Comparison of ENCODE assay signal across 13 mouse cellular contexts in the genomic region with DNA sequence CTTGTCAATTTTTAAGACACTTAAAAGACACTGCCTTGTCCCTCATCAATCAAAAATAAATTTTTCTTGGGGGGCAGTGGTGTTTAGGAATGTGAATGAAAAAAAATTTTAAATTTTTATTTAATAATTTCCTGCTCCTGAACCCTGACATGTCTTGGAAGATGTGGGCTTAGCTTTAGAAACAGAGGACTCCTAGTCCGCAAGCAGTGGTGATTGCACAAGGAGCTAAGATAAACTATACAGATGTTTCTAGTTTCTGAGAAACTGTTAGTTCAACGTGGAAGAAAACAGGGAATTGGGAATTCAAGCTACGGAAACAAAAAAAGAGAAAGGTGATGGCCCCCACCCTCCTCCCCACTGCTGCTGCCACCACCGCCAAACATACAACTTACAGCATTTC. TPM values are rescaled to one million over a fixed set of nuclear protein-coding genes. Genes with fewer than 3 reads are reported as not detected.
A peak's percentile ranks its signal among the peaks of the same experiment; 100 is the strongest.
DNase-seq lines count a peak whose midpoint lies in the region; ATAC-seq lines count a peak whose summit lies in the region.
"Had no signal": no experiment of that assay in that cellular context is flagged by ENCODE, and none has a peak within 500 bp of the region (broad histone marks: within the 10 kb centered on the region; RNA-seq: fewer than 3 reads in every experiment).

No protein-coding gene starts in this region.

- H3K4me2 ChIP-seq in forebrain, embryonic 15.5 days (replicated peaks), result no peak overlapping the region
- H3K4me2 ChIP-seq in kidney, embryonic 16.5 days (replicated peaks; ENCODE audit: low read depth, low read length), result peak overlapping the region; percentile 22; the same call in 1 of the 2 replicates
- H3K4me2 ChIP-seq in embryonic facial prominence, embryonic 15.5 days (replicated peaks), result peak overlapping the region; percentile 10; the same call in 1 of the 2 replicates
- H3K4me2 ChIP-seq: liver, embryonic 12.5 days had no signal

- H3K4me3 ChIP-seq in forebrain, embryonic 10.5 days, result no peak overlapping the region
- H3K4me3 ChIP-seq in forebrain, embryonic 15.5 days, result no peak overlapping the region
- no peak overlapping the region for H3K4me3 ChIP-seq in kidney, embryonic 16.5 days (ENCODE audit: low read length)
- no peak overlapping the region for H3K4me3 ChIP-seq in embryonic facial prominence, embryonic 15.5 days (replicated peaks)
- no peak overlapping the region for H3K4me3 ChIP-seq in macrophage (ENCODE audit: inconsistent target)
- H3K4me3 ChIP-seq: erythroblast, embryonic 14.5 days; liver, embryonic 12.5 days; myocyte had no signal

- H3K27me3 ChIP-seq in forebrain, embryonic 10.5 days (ENCODE audit: poor library complexity, severe bottlenecking), result no peaks in the 10 kb centered on the region
- no peaks in the 10 kb centered on the region for H3K27me3 ChIP-seq in forebrain, embryonic 15.5 days
- no peaks in the 10 kb centered on the region for H3K27me3 ChIP-seq in kidney, embryonic 16.5 days (ENCODE audit: insufficient read depth, low read length)
- H3K27me3 ChIP-seq in embryonic facial prominence, embryonic 15.5 days, result no peaks in the 10 kb centered on the region
- H3K27me3 ChIP-seq: liver, embryonic 12.5 days had no signal

- H3K9ac ChIP-seq in forebrain, embryonic 15.5 days (replicated peaks), result no peak overlapping the region
- no peak overlapping the region for H3K9ac ChIP-seq in kidney, embryonic 16.5 days (replicated peaks; ENCODE audit: low read length)
- H3K9ac ChIP-seq in embryonic facial prominence, embryonic 15.5 days, result no peak overlapping the region
- H3K9ac ChIP-seq: liver, embryonic 12.5 days had no signal

- H3K27ac ChIP-seq in forebrain, embryonic 10.5 days, result peak overlapping the region; percentile 75
- no peak overlapping the region for H3K27ac ChIP-seq in forebrain, embryonic 15.5 days (replicated peaks)
- peak overlapping the region; percentile 76 for H3K27ac ChIP-seq in kidney, embryonic 16.5 days (ENCODE audit: low read length)
- H3K27ac ChIP-seq in embryonic facial prominence, embryonic 15.5 days (replicated peaks), result peak overlapping the region; percentile 76
- peak overlapping the region; percentile 89; the same call in 1 of the 2 replicates for H3K27ac ChIP-seq in macrophage

- ATAC-seq in forebrain, embryonic 15.5 days (replicated peaks), result no peak
- no peak for ATAC-seq in kidney, embryonic 16.5 days (ENCODE audit: low FRiP score, low TSS enrichment)
- ATAC-seq in embryonic facial prominence, embryonic 15.5 days (ENCODE audit: insufficient number of reproducible peaks, low FRiP score, low TSS enrichment, low read depth), result no peak
- ATAC-seq: liver, embryonic 12.5 days had no signal

- H3K9me3 ChIP-seq in forebrain, embryonic 10.5 days, result no peaks in the 10 kb centered on the region
- H3K9me3 ChIP-seq in forebrain, embryonic 15.5 days, result no peaks in the 10 kb centered on the region
- H3K9me3 ChIP-seq in kidney, embryonic 16.5 days (ENCODE audit: low read length), result no peaks in the 10 kb centered on the region
- no peaks in the 10 kb centered on the region for H3K9me3 ChIP-seq in embryonic facial prominence, embryonic 15.5 days (replicated peaks)
- H3K9me3 ChIP-seq: liver, embryonic 12.5 days had no signal

- no peak for DNase-seq in forebrain, embryonic 10.5 days (ENCODE audit: extremely low spot score, low spot score)
- no peak for DNase-seq in kidney, postnatal 14 days
- no peak for DNase-seq in urinary bladder, adult 2 months (ENCODE audit: low spot score)
- no peak for DNase-seq in left cerebral cortex, postnatal 25 days (ENCODE audit: low spot score in 2 of 2)
- DNase-seq: cerebellum, adult 9-10 months; kidney, adult 11 months had no signal

- H3K4me1 ChIP-seq in forebrain, embryonic 10.5 days, result peaks cover 29% of the 10 kb centered on the region
- peaks cover 4% of the 10 kb centered on the region; the same call in 1 of the 2 replicates for H3K4me1 ChIP-seq in forebrain, embryonic 15.5 days
- H3K4me1 ChIP-seq in kidney, embryonic 16.5 days (ENCODE audit: insufficient read depth, low read length), result peaks cover 32% of the 10 kb centered on the region
- peaks cover 21% of the 10 kb centered on the region for H3K4me1 ChIP-seq in embryonic facial prominence, embryonic 15.5 days

- WGBS in forebrain, embryonic 10.5 days, result 70% methylated on average over 4 of the region's 4 CpGs
- WGBS in forebrain, embryonic 15.5 days, result 86% methylated on average over 4 of the region's 4 CpGs
- WGBS in kidney, embryonic 16.5 days, result 72% methylated on average over 4 of the region's 4 CpGs
- 43% methylated on average over 4 of the region's 4 CpGs for WGBS in embryonic facial prominence, embryonic 15.5 days
- WGBS in macrophage (ENCODE audit: missing documents), result 84% methylated on average over 3 of the region's 4 CpGs

- H3K36me3 ChIP-seq in forebrain, embryonic 10.5 days (replicated peaks), result peaks cover 5% of the 10 kb centered on the region; the same call in 1 of the 2 replicates
- H3K36me3 ChIP-seq in forebrain, embryonic 15.5 days, result no peaks in the 10 kb centered on the region
- 0 out of 2 replicates have a peak, but pooled peaks cover 6% of the 10 kb centered on the region for H3K36me3 ChIP-seq in kidney, embryonic 16.5 days (ENCODE audit: insufficient read depth, low read length)
- no peaks in the 10 kb centered on the region for H3K36me3 ChIP-seq in embryonic facial prominence, embryonic 15.5 days
- H3K36me3 ChIP-seq in macrophage (ENCODE audit: inconsistent target), result no peaks in the 10 kb centered on the region

- no peaks in the 10 kb centered on the region for H3K79me2 ChIP-seq in macrophage (ENCODE audit: inconsistent target)

- intact Hi-C loops in left cerebral cortex, postnatal 25 days (cut with DNase I), result no loop called here

RNA-seq across cellular contexts. Expression of a gene that starts 27.1 kb away (rescaled TPM):
- 14.1 and 14.2 TPM in 2 replicates for polyA plus RNA-seq in forebrain, embryonic 10.5 days (2016; fragmentation: Nextera tagmentation; extraction: Ambion mirVana)
- polyA plus RNA-seq in forebrain, embryonic 15.5 days (2015; fragmentation: Nextera tagmentation; extraction: Ambion mirVana), result 8.8 and 8.9 TPM in 2 replicates
- 11.4 and 13.6 TPM in 2 replicates for polyA plus RNA-seq in kidney, embryonic 16.5 days (2015; fragmentation: Nextera tagmentation; extraction: Ambion mirVana)
- 10.0 and 11.3 TPM in 2 replicates for polyA plus RNA-seq in embryonic facial prominence, embryonic 15.5 days (2015; fragmentation: Nextera tagmentation; extraction: Ambion mirVana)
- total RNA-seq in macrophage (2018; cell fraction: chromatin; rRNA removed), result 10 to 100 TPM in 4 of 26 experiments, 1 to 10 TPM in 21, under 1 TPM in 1; 0.94 to 14.1 (median 6.1) TPM
- total RNA-seq in macrophage (2018; cell fraction: cytosol; rRNA removed), result 1 to 10 TPM; 1.9 to 6.5 (median 5.2) TPM
- 10 to 100 TPM in 3 of 26 experiments, 1 to 10 TPM in 22, under 1 TPM in 1; 0.81 to 13.4 (median 6.3) TPM for total RNA-seq in macrophage (2018; cell fraction: nucleus; rRNA removed)
- polyA plus RNA-seq in macrophage (2018), result 4.1 to 5.8 TPM (median 4.5 TPM) in 3 replicates
- polyA plus RNA-seq in urinary bladder, adult 2 months (2012; rRNA removed), result 6.5 and 7.9 TPM in 2 replicates
- total RNA-seq in left cerebral cortex, postnatal 25 days (2021), result 1 to 10 TPM; 5.3 to 6.8 TPM

RNA-seq across cellular contexts. Expression of a gene that starts 27.3 kb away (rescaled TPM):
- polyA plus RNA-seq in forebrain, embryonic 10.5 days (2016; fragmentation: Nextera tagmentation; extraction: Ambion mirVana), result 63.7 and 66.0 TPM in 2 replicates
- polyA plus RNA-seq in forebrain, embryonic 15.5 days (2015; fragmentation: Nextera tagmentation; extraction: Ambion mirVana), result 63.1 and 63.8 TPM in 2 replicates
- 51.6 and 62.1 TPM in 2 replicates for polyA plus RNA-seq in kidney, embryonic 16.5 days (2015; fragmentation: Nextera tagmentation; extraction: Ambion mirVana)
- 70.6 and 70.8 TPM in 2 replicates for polyA plus RNA-seq in embryonic facial prominence, embryonic 15.5 days (2015; fragmentation: Nextera tagmentation; extraction: Ambion mirVana)
- 10 to 100 TPM; 43.2 to 98.0 (median 75.0) TPM for total RNA-seq in macrophage (2018; cell fraction: chromatin; rRNA removed)
- total RNA-seq in macrophage (2018; cell fraction: cytosol; rRNA removed), result 10 to 100 TPM; 10.8 to 18.2 (median 14.3) TPM
- 10 to 100 TPM; 24.2 to 94.2 (median 46.2) TPM for total RNA-seq in macrophage (2018; cell fraction: nucleus; rRNA removed)
- 14.6 to 22.7 TPM (median 16.3 TPM) in 3 replicates for polyA plus RNA-seq in macrophage (2018)
- polyA plus RNA-seq in urinary bladder, adult 2 months (2012; rRNA removed), result 17.4 and 17.9 TPM in 2 replicates
- 10 to 100 TPM; 34.1 to 38.1 TPM for total RNA-seq in left cerebral cortex, postnatal 25 days (2021)
